Mouse (Mus musculus) lung, postnatal 0 days (tissue): Measurements from ENCODE around the gene Dop1b. TPM values are rescaled to one million over a fixed set of nuclear protein-coding genes. Genes with fewer than 3 reads are reported as not detected.
A peak's percentile ranks its signal among the peaks of the same experiment; 100 is the strongest.
"Not testable (repeated sequence)": the region's sequence is repeated elsewhere in the genome, so short reads cannot be mapped to it uniquely, and the experiment has no call there.

ENCODE experiments used
- ATAC-seq: fragments of 200-750 bp; cut with Nextera tagmentation; 2 replicates; pipeline ENCODE4 v1.8.0; 2017; ENCODE audit warnings: moderate library complexity
- DNase-seq: peaks from one replicate; pipeline ENCODE4 v3.0.0-alpha.2; 2016; ENCODE audit warnings: low spot score
- H3K27ac ChIP-seq: fragments of 300-500 bp; sonication (generic); 2 replicates; pipeline ENCODE4 v1.5.1; 2014; ENCODE audit warnings: antibody characterized with exemption, mild to moderate bottlenecking, low read length, mixed read lengths
- H3K27me3 ChIP-seq: fragments of 300-500 bp; sonication (generic); replicated peaks from 2 replicates; pipeline ENCODE4 v1.6.1; 2014; ENCODE audit warnings: low read length, mixed read lengths; ENCODE audit not compliant: insufficient read depth
- H3K36me3 ChIP-seq: fragments of 300-500 bp; sonication (generic); 2 replicates; pipeline ENCODE4 v1.6.1; 2014; ENCODE audit warnings: low read length, mixed read lengths; ENCODE audit not compliant: insufficient read depth
- H3K4me1 ChIP-seq: fragments of 300-500 bp; sonication (generic); 2 replicates; pipeline ENCODE4 v1.6.1; 2014; ENCODE audit warnings: antibody characterized with exemption, low read depth, low read length, mixed read lengths; ENCODE audit not compliant: insufficient read depth
- H3K4me2 ChIP-seq: fragments of 300-500 bp; sonication (generic); replicated peaks from 2 replicates; pipeline ENCODE4 v1.6.1; 2014; ENCODE audit warnings: low read depth, mild to moderate bottlenecking, low read length, moderate library complexity, mixed read lengths
- H3K4me3 ChIP-seq: fragments of 300-500 bp; sonication (generic); 2 replicates; pipeline ENCODE4 v1.5.1; 2014; ENCODE audit warnings: low read depth, low read length
- H3K9ac ChIP-seq: fragments of 300-500 bp; sonication (generic); replicated peaks from 2 replicates; pipeline ENCODE4 v1.6.1; 2014; ENCODE audit warnings: low read depth, mild to moderate bottlenecking
- H3K9me3 ChIP-seq: fragments of 300-500 bp; sonication (generic); 2 replicates; pipeline ENCODE4 v1.6.1; 2016; ENCODE audit warnings: low read length, mixed read lengths
- CTCF ChIP-seq: IDR thresholded peaks from 2 replicates; pipeline ENCODE4 v1.5.1; 2016; ENCODE audit warnings: antibody characterized with exemption, mild to moderate bottlenecking
- EP300 ChIP-seq: IDR thresholded peaks from 2 replicates; pipeline ENCODE4 v1.6.1; 2016; ENCODE audit warnings: antibody characterized with exemption, mild to moderate bottlenecking, control low read depth
- WGBS: fragments of 180-500 bp; shearing (Covaris S2); extraction: QIAGEN DNeasy Blood & Tissue Kit; methylation state at CpG from one replicate; pipeline ENCODE4 v1.1.7; 2014; 5-methylcytosine and 5-hydroxymethylcytosine counted together
- polyA plus RNA-seq: library from polyadenylated mRNA; unstranded; fragments of >200 nt; fragmentation: Nextera tagmentation; extraction: Ambion mirVana; gene quantifications from 2 replicates; pipeline ENCODE4 v1.2.1, GENCODE M21; 2015

The Dop1b gene
- polyA plus RNA-seq, 1 experiment from 2014 or later, result 14.8 TPM

- TF ChIP-seq CTCF, result peak; percentile 45
- 89% methylated on average over 3 of the region's 3 CpGs for WGBS
- not testable (repeated sequence) for ATAC-seq
These were observed 25.9 kb upstream of the Dop1b start for GRCm38 (mm10) chr16:93685783-93686182.

GRCm38 (mm10) chr16:93686421-93686820 lies 25.3 kb upstream of the Dop1b start:
- H3K4me1 ChIP-seq, result peaks cover 4% of the 10 kb centered on the region; the same call in 1 of the 2 replicates
- 79% methylated on average over 4 of the region's 7 CpGs for WGBS
- no peaks in the 10 kb centered on the region for H3K9me3 ChIP-seq
- H3K36me3 ChIP-seq, result no peaks in the 10 kb centered on the region
- no peaks in the 10 kb centered on the region for H3K27me3 ChIP-seq
- TF ChIP-seq CTCF, result no peak
- no peak for TF ChIP-seq EP300
- no peak overlapping the region for H3K9ac ChIP-seq
- H3K4me2 ChIP-seq, result 0 out of 2 replicates have a peak overlapping the region, but pooled peaks have one; percentile 27
- no peak overlapping the region for H3K27ac ChIP-seq
- H3K4me3 ChIP-seq, result no peak overlapping the region
- ATAC-seq (no peak), DNase-seq (no peak)

More at GRCm38 (mm10) chr16:93685783-93686182, 25.9 kb upstream of the Dop1b start:
- H3K9me3 ChIP-seq, H3K36me3 ChIP-seq, H3K27me3 ChIP-seq, H3K4me3 ChIP-seq, H3K4me1 ChIP-seq, H3K27ac ChIP-seq, H3K9ac ChIP-seq, DNase-seq, H3K4me2 ChIP-seq: not testable (repeated sequence)

GRCm38 (mm10) chr16:93686945-93687344 lies 24.8 kb upstream of the Dop1b start:
- H3K9me3 ChIP-seq, result no peaks in the 10 kb centered on the region
- ATAC-seq, result no peak
- peaks cover 4% of the 10 kb centered on the region; the same call in 1 of the 2 replicates for H3K4me1 ChIP-seq
- no peak overlapping the region for H3K9ac ChIP-seq
- peak; percentile 63 for TF ChIP-seq CTCF
- TF ChIP-seq EP300, result no peak
- H3K4me2 ChIP-seq, result 0 out of 2 replicates have a peak overlapping the region, but pooled peaks have one; percentile 27
- H3K27me3 ChIP-seq, result no peaks in the 10 kb centered on the region
- no peak overlapping the region for H3K27ac ChIP-seq
- H3K4me3 ChIP-seq, result 0 out of 2 replicates have a peak overlapping the region, but pooled peaks have one; percentile 14
- H3K36me3 ChIP-seq, result no peaks in the 10 kb centered on the region
- WGBS, result 39% methylated on average over 5 of the region's 5 CpGs
- peak; percentile 78 for DNase-seq

GRCm38 (mm10) chr16:93691206-93691841 lies 20.4 kb upstream of the Dop1b start:
- ATAC-seq (0 out of 2 replicates have a peak, but pooled peaks have one; percentile 32), DNase-seq (no peak)
- Histone ChIP-seq H3K4me2 (no peak overlapping the region), H3K27ac (no peak overlapping the region), H3K27me3 (no peaks in the 10 kb centered on the region), H3K4me1 (no peaks in the 10 kb centered on the region), H3K9ac (no peak overlapping the region), H3K4me3 (no peak overlapping the region), H3K9me3 (no peaks in the 10 kb centered on the region), H3K36me3 (no peaks in the 10 kb centered on the region)
- TF ChIP-seq CTCF (no peak), EP300 (no peak)
- WGBS, result 50% methylated on average over 6 of the region's 6 CpGs

- DNase-seq (no peak), ATAC-seq (no peak)
- Histone ChIP-seq H3K9me3 (no peaks in the 10 kb centered on the region), H3K4me2 (no peak overlapping the region), H3K9ac (no peak overlapping the region), H3K27me3 (no peaks in the 10 kb centered on the region), H3K4me3 (no peak overlapping the region), H3K27ac (no peak overlapping the region), H3K36me3 (no peaks in the 10 kb centered on the region), H3K4me1 (no peaks in the 10 kb centered on the region)
- 62% methylated on average over 2 of the region's 2 CpGs for WGBS
- TF ChIP-seq CTCF (no peak), EP300 (no peak)
These were observed 19.0 kb upstream of the Dop1b start for GRCm38 (mm10) chr16:93692744-93693143.

GRCm38 (mm10) chr16:93707116-93707515 lies 4.6 kb upstream of the Dop1b start:
- no peaks in the 10 kb centered on the region for H3K27me3 ChIP-seq
- no peak overlapping the region for H3K4me2 ChIP-seq
- 91% methylated on average over 7 of the region's 7 CpGs for WGBS
- no peak for ATAC-seq
- H3K27ac ChIP-seq, result no peak overlapping the region
- H3K9ac ChIP-seq, result no peak overlapping the region
- no peaks in the 10 kb centered on the region for H3K9me3 ChIP-seq
- H3K36me3 ChIP-seq, result no peaks in the 10 kb centered on the region
- no peak for TF ChIP-seq EP300
- no peak for TF ChIP-seq CTCF
- no peak overlapping the region for H3K4me3 ChIP-seq
- H3K4me1 ChIP-seq, result no peaks in the 10 kb centered on the region
- DNase-seq, result no peak
